Mouse (Mus musculus): ENCODE measurements around the gene Nagpa.

The Nagpa gene

GRCm38 (mm10) chr16:5195080-5195479, 8.7 kb downstream of the Nagpa start:
- DNase-seq (ENCODE audit: low spot score in 2 of 2) = peak; percentile 21 to 47

DNA sequence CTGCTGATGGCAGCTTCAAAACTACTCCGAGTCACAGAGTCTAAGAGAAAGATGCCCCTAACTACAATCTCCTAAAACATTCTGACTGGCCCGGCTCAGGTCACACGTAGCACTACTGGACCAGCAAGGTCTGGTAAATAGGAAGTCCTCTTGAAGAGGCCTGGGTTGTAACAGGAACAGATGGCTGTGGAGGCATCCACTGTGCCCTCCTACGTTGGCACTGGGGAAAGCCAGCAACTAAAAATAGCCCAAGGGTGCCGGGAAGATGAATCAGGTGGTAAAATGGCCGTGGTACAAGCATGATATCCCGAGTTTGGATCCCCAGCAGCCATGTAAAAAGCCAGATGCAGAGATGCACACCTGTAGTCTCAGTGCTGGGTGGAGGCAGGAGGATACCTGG, 17.6 kb downstream of the Nagpa start:
- DNase-seq (ENCODE audit: low spot score in 2 of 2) = no peak

- no peak for DNase-seq (ENCODE audit: low spot score in 2 of 2)
These were observed 18.1 kb downstream of the Nagpa start for GRCm38 (mm10) chr16:5185691-5186090.

GRCm38 (mm10) chr16:5184956-5185355, 18.9 kb downstream of the Nagpa start:
- DNase-seq (ENCODE audit: low spot score in 2 of 2) = no peak

DNA sequence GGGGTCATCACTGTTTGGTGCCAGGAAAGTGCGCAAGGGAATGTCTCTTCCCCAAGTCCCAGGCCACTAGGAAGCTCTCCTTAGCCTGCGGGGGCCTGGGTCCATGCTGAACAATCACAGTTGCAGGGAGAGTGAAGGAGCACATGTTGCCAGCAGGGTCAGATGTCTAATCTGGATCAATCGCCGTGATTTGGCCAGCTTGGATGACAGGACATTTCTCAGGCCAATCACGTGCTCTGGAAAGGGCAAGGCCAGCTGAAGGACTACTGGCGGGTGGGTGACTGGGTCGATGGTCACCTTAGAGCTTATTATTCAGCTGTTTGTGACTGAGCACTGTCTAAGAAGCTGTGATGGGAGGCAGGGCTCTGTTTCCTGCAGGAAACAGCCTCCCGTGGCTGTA, 19.7 kb downstream of the Nagpa start:
- DNase-seq (ENCODE audit: low spot score in 2 of 2) = no peak

DNA sequence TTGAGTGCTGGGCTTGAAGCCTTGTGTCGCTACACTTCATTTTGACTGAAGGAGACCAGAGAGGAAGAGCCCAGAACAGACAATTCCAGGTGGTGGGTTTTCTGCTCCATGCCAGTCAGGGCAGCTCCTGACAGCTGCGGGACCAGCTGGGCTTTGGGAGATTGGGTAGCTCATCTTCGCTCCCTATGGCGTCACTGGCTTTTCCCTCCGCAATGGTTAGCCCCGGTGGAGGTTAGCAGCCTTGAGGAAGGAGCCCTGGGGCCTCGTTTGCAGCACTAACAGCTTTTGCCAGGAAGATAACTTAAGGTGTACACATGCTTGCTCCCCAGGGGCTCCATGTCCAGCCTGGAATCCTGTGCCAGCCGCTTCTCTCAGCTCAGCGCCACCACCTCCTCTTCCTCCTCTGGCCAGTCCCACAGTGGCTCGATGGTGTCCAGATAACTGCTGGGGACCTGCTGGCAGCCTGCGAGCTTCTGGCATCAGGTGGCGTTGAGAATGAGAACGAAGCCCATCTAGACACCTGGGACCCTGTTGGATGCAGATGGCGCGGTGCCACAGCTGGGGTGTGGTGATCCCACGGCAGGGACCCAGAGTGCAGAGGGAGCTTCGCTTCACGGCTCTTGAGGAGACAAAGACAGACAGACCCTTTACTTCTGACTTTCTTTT, 20.4 kb downstream of the Nagpa start:
- DNase-seq (ENCODE audit: low spot score in 2 of 2) = no peak

DNA sequence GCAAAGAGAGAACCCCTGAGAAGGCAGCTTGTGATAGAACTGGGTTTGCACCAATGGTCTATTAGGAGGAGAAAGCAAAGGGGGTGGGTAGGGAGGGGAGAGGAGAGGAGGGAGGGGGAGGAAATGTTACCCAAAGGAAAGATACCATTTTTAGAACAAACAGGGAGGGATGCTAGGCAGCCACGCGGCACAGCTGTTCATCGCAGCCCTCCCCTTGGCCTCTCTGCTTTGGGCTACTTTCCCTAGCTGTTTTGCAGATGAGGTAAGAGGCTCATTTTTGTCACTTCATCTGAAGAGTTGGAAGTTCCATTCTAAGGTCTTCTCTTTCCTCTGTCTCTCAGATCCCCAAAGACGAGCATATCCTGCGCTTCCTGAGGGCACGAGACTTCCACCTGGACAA, 31.2 kb downstream of the Nagpa start:
- DNase-seq (ENCODE audit: low spot score in 2 of 2) = no peak

- DNase-seq (ENCODE audit: low spot score in 2 of 2) = no peak
These were observed 35.0 kb downstream of the Nagpa start for GRCm38 (mm10) chr16:5168829-5169228.

DNA sequence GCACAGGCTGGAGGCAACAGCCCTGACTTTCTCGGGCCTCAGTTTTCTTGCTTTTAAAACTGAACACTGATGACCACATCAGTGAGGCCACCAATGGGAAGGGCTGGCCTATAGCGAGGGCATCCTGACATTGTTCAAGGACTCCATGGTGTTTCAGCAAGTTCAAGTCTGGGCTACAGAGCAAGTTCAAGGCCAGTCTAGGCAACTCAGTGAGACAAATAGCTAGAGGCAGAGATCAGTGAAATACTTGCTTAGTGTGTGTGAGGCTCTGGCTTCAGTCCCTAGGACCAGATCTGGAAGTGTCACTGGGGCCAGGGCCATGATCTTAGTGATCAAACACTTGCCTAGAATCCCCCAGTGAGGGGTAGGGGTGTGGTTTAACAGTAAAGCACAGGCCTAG, 35.8 kb downstream of the Nagpa start:
- DNase-seq (ENCODE audit: low spot score in 2 of 2) = no peak

DNA sequence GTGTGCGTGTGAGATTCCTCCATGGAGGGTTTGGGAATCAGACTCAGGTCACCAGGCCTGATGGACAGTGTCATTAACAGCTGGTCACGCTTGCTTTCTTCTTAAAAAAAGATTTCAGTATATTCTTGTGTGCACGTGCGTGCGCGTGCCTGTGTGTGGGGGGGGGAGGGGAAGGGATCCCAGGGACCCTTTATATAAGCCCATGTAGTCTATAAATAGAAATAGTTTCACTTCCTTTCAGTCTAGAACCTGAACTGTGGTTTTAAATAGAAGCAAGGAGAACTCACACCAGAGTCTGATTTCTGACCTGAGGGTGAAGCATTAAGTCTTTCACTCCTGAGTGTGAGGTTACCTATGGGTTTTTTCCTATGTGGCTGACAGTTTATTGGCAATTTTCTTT, 39.5 kb downstream of the Nagpa start:
- DNase-seq (ENCODE audit: low spot score in 2 of 2) = no peak

DNA sequence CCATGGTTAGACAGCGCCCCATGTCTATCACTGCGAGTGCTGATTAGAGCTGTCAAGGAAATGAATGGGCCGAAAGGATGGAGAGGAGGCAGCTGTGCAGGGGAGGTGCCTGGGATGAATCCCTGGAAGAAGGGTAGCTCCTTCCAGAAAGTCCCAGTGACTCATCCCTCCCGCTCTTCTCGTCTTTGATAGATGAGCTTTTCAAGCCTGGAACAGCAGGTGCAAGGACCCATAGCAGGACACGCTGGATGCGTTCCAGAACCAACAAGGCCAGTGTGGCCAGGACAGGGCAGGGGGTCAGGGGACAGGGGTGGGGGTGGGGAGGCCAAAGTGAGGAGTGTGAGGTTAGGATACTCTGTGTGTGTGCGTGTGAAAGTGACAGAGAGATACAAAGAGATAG, 44.6 kb downstream of the Nagpa start:
- no peak for DNase-seq (ENCODE audit: low spot score in 2 of 2)

GRCm38 (mm10) chr16:5157113-5157512, 46.7 kb downstream of the Nagpa start:
- DNase-seq (ENCODE audit: low spot score in 2 of 2) = no peak

DNA sequence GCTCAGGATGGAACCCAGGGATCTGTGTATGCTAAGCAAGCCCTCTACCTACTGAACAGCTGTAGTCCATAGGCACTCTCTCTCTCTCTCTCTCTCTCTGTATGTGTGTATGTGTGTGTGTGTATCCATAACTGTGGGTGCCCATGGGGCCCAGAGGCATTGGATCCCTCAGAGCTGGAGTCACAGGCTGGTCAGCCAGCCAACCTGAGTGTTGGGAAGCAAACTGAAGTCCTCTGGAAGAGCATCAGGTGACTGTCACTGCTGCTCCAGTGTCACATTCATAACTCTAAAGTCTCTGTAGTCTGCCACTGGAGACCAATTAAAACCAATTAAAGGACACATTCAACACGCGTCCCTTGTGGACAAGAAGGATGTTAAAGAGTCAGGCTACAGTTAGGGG, 47.3 kb downstream of the Nagpa start:
- no peak for DNase-seq (ENCODE audit: low spot score in 2 of 2)

DNA sequence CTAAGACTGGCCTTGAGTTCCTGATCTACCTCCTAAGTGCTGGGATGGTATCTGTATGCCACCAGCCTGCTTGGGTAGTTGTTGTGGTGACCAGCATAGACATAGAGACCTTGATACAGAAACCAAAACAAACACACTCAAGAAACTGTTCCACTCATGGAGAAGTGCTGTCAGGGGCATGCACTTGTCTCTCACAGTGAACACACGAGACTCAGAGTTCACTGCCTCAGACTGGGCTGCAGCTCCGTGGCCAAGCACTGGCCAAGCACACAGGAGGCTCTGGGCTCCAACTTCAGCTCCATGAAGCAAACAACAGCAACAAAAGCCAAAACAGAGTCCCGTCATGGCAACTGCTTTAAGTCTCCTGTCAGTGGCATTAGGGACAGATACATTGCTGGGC, 48.8 kb downstream of the Nagpa start:
- DNase-seq (ENCODE audit: low spot score in 2 of 2) = no peak

- DNase-seq (ENCODE audit: low spot score in 2 of 2) = no peak
These were observed 50.3 kb downstream of the Nagpa start for GRCm38 (mm10) chr16:5153299-5154026.

GRCm38 (mm10) chr16:5150544-5150943, 53.3 kb downstream of the Nagpa start:
- no peak for DNase-seq (ENCODE audit: low spot score in 2 of 2)

- DNase-seq (ENCODE audit: low spot score in 2 of 2) = no peak
These were observed 56.8 kb downstream of the Nagpa start, which contains the start of gene Sec14l5 for GRCm38 (mm10) chr16:5147037-5147385. TSS of gene Sec14l5 (plus strand) at chr16:5147109.

GRCm38 (mm10) chr16:5146367-5147036, 57.3 kb downstream of the Nagpa start:
- no peak for DNase-seq (ENCODE audit: low spot score in 2 of 2)

- DNase-seq (ENCODE audit: low spot score in 2 of 2) = peak; percentile 53 to 71
These were observed 58.2 kb downstream of the Nagpa start for GRCm38 (mm10) chr16:5145570-5145969.
